Mouse (Mus musculus) spleen, embryonic (tissue): ENCODE measurements at regions not wholly inside any gene's neighbourhood (a gene's known extent, or its start where the extent isn't known, plus 50 kb on each side); places are given as distances from the start of the nearest gene placed in this dataset.

ENCODE experiments used
- CTCF ChIA-PET: fragments of 350-600 bp; sonication (Branson Sonifier 250); formaldehyde crosslinking; loops from one replicate; lab custom pipeline; 2022; lab: Charles Lee

- CTCF ChIA-PET, result no interaction called here
Observed at GRCm38 (mm10) chr19:53476768-53477547, 52.0 kb upstream of the Dusp5 start.

GRCm38 (mm10) chr19:53469256-53469655, 59.7 kb upstream of the Dusp5 start:
- CTCF ChIA-PET, result no interaction called here

- CTCF ChIA-PET, result interaction anchor here (0.6 to 1.3 kb wide), 3 partner anchors 9 to 39 kb away, joined by 3 to 6 read pairs (median 4); no protein-coding TSS in a partner anchor
Observed at GRCm38 (mm10) chr19:53464681-53465080, 64.2 kb upstream of the Dusp5 start.

GRCm38 (mm10) chr19:53464135-53464534, 64.8 kb upstream of the Dusp5 start:
- CTCF ChIA-PET, result interaction anchor here (0.7 to 1.3 kb wide), 2 partner anchors 9 to 10 kb away, joined by 3 to 4 read pairs; no protein-coding TSS in a partner anchor

GRCm38 (mm10) chr19:53461025-53462015, 67.6 kb upstream of the Dusp5 start:
- CTCF ChIA-PET, result interaction anchor here (0.7 kb wide), 1 partner anchor 84 kb away, joined by 3 read pairs; no protein-coding TSS in a partner anchor

GRCm38 (mm10) chr19:53460312-53461024, 68.4 kb upstream of the Dusp5 start:
- CTCF ChIA-PET, result interaction anchor here (0.6 to 0.7 kb wide), 3 partner anchors 14 to 85 kb away, joined by 3 to 33 read pairs (median 3); no protein-coding TSS in a partner anchor

GRCm38 (mm10) chr19:53459407-53459788, 69.0 kb upstream of the Smndc1 start:
- CTCF ChIA-PET, result no interaction called here

- CTCF ChIA-PET, result interaction anchor here (0.5 to 1.1 kb wide), 4 partner anchors 15 to 121 kb away, joined by 3 to 4 read pairs (median 4); no protein-coding TSS in a partner anchor
Observed at GRCm38 (mm10) chr19:53458770-53459406, 68.5 kb upstream of the Smndc1 start.

GRCm38 (mm10) chr19:53456681-53457080, 66.3 kb upstream of the Smndc1 start:
- CTCF ChIA-PET, result interaction anchor here (0.6 kb wide), 1 partner anchor 35 kb away, joined by 3 read pairs; no protein-coding TSS in a partner anchor

- CTCF ChIA-PET, result interaction anchor here (1.1 kb wide), 1 partner anchor 10 kb away, joined by 3 read pairs; no protein-coding TSS in a partner anchor
Observed at GRCm38 (mm10) chr19:53454571-53454970, 64.2 kb upstream of the Smndc1 start.

GRCm38 (mm10) chr19:53454059-53454458, 63.7 kb upstream of the Smndc1 start:
- CTCF ChIA-PET, result interaction anchor here (0.7 to 1.1 kb wide), 2 partner anchors 9 to 11 kb away, joined by 3 to 13 read pairs; no protein-coding TSS in a partner anchor

- CTCF ChIA-PET, result interaction anchor here (0.7 kb wide), 1 partner anchor 8 kb away, joined by 13 read pairs; no protein-coding TSS in a partner anchor
Observed at GRCm38 (mm10) chr19:53453317-53453947, 63.1 kb upstream of the Smndc1 start.

GRCm38 (mm10) chr19:53452360-53452759, 62.0 kb upstream of the Smndc1 start:
- CTCF ChIA-PET, result no interaction called here

- CTCF ChIA-PET, result no interaction called here
Observed at GRCm38 (mm10) chr19:53451388-53451922, 61.1 kb upstream of the Smndc1 start.

- CTCF ChIA-PET, result interaction anchor here (0.6 to 0.7 kb wide), 2 partner anchors 103 to 288 kb away, joined by 3 to 6 read pairs; no protein-coding TSS in a partner anchor
Observed at GRCm38 (mm10) chr19:53450624-53451387, 60.4 kb upstream of the Smndc1 start.

GRCm38 (mm10) chr19:53449137-53449783, 58.9 kb upstream of the Smndc1 start:
- CTCF ChIA-PET, result no interaction called here

GRCm38 (mm10) chr19:53448206-53448605, 57.8 kb upstream of the Smndc1 start:
- CTCF ChIA-PET, result interaction anchor here (0.5 to 0.9 kb wide), 2 partner anchors 45 to 54 kb away, joined by 7 read pairs; no protein-coding TSS in a partner anchor

GRCm38 (mm10) chr19:53447754-53448153, 57.4 kb upstream of the Smndc1 start:
- CTCF ChIA-PET, result interaction anchor here (0.9 kb wide), 1 partner anchor 45 kb away, joined by 7 read pairs; no protein-coding TSS in a partner anchor
